Mouse (Mus musculus): ENCODE measurements around the gene Ndufa9.

Gene Ndufa9

GRCm38 (mm10) chr6:126848712-126849704, at the start of gene Ndufa9:
Gene Ndufa9, minus strand, starts transcription at chr6:126849136.
- DNase-seq (ENCODE audit: low read depth, low spot score): peak; percentile 90

DNA sequence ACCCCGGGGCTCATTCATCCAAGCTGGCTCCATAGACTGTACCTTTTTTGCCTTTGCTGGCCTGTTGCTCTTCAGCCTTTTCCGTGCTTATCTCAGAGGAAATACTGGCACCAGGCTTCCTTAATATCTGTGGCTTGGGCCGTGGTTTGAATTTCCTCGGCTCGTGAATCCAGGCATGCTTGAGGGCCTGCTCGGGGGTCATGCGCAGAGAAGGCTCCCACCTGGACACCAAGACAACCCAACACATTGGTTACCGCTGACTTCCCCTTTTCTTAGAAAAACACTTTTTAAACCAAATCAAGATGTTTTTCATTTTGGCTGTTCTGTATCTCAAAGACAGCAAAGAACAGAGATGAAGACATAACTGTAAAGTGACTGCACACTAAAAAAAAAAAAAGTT, 28.2 kb upstream of the Ndufa9 start:
- DNase-seq (ENCODE audit: low read depth, low spot score): no peak

DNA sequence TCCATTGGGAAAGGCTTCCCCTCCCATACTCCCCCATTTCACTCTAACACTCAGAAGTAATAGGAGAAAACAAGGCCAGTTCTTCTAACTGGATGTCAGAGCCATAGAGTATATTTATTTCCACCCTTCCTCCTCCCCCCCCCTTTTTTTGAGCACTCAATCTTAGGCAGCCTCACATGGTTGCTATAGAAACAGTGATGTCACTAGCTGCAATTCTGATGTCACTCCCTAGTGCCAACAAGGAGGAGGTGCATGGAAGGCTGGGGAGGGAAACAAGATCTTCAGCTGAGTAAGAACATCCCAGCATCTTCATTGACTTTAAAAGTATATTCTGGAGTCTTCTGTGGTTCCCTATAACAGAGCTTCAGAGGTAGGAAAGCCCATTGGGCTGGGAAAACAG, 3.9 kb upstream of the Ndufa9 start, which contains the start of gene Akap3:
Akap3 (plus strand) TSS at position 218 of the 400 bp plus-strand sequence.
- no peak for DNase-seq (ENCODE audit: low read depth, low spot score)

GRCm38 (mm10) chr6:126836628-126837027, 12.3 kb downstream of the Ndufa9 start:
- DNase-seq (ENCODE audit: low read depth, low spot score): no peak

- DNase-seq (ENCODE audit: low read depth, low spot score): no peak
Observed at GRCm38 (mm10) chr6:126823087-126823486, 25.8 kb downstream of the Ndufa9 start.

DNA sequence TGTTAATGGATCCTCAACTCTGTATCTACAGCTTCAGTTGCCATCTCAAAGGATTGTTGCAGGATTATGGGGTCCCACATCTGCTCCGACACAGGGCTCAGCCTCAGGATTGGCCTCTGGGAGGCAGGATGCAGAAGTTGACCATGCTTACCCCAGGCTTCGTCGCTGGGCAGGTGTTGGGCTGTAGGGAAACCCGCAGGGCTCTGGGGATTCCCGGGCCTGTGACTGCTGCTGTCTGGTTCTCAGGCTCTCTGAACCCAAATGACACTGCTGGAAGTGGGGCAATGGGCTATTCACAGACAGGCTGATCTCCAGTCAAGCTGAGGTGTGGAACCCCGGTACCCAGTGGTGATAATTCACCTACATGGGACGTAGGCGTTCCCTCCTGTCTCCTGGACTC, 32.6 kb downstream of the Ndufa9 start:
- no peak for DNase-seq (ENCODE audit: low read depth, low spot score)

- no peak for DNase-seq (ENCODE audit: low read depth, low spot score)
Observed at GRCm38 (mm10) chr6:126815206-126815750, 33.7 kb downstream of the Ndufa9 start.

GRCm38 (mm10) chr6:126811481-126811880, 37.5 kb downstream of the Ndufa9 start:
- DNase-seq (ENCODE audit: low read depth, low spot score): no peak

DNA sequence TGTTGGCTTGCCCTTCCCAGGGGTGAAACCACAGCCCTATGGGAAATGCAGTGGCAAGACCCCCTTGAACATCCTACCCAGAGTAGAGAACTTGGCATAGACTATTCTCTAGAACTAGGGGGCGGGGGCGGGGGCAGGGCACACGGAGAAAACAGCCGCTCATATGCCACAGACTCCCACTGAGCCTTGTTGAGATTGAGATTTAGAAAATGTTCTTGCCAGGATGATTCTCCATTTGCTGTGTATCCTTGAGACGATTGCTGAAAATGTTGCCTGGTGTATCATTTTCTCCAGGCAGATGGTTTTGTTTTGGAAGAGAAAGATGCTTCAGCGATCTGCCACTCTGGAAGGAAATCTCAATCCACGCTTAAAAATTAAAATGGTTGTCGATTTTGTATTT, 40.4 kb downstream of the Ndufa9 start:
- no peak for DNase-seq (ENCODE audit: low read depth, low spot score)

- DNase-seq (ENCODE audit: low read depth, low spot score): no peak
Observed at GRCm38 (mm10) chr6:126808134-126808533, 40.8 kb downstream of the Ndufa9 start.

- no peak for DNase-seq (ENCODE audit: low read depth, low spot score)
Observed at GRCm38 (mm10) chr6:126806783-126807182, 42.2 kb downstream of the Ndufa9 start.

DNA sequence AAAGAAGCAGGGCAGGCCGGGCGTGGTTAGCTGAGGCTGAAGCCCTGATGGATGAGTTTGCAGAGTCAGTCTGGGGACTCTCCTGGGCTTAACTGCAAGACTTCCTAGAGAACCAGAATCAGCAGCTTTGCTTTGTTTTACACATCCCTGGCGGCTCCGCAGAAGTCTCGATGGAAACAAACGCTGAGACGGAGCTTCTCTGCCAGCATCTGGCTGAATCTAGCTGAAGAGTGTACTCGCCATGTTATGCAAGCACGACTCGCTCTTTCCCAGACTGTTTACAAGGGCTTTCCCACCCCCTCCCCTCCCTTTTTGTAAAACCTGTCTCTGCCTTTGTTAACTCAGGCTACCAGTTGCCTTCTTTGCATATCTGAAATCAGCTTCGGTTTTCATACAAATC, 46.0 kb downstream of the Ndufa9 start:
- no peak for DNase-seq (ENCODE audit: low read depth, low spot score)

- no peak for DNase-seq (ENCODE audit: low read depth, low spot score)
Observed at GRCm38 (mm10) chr6:126794751-126795150, 54.2 kb downstream of the Ndufa9 start.

- DNase-seq (ENCODE audit: low read depth, low spot score): no peak
Observed at GRCm38 (mm10) chr6:126793689-126794088, 55.2 kb downstream of the Ndufa9 start.

- no peak for DNase-seq (ENCODE audit: low read depth, low spot score)
Observed at GRCm38 (mm10) chr6:126791964-126792363, 57.0 kb downstream of the Ndufa9 start.

DNA sequence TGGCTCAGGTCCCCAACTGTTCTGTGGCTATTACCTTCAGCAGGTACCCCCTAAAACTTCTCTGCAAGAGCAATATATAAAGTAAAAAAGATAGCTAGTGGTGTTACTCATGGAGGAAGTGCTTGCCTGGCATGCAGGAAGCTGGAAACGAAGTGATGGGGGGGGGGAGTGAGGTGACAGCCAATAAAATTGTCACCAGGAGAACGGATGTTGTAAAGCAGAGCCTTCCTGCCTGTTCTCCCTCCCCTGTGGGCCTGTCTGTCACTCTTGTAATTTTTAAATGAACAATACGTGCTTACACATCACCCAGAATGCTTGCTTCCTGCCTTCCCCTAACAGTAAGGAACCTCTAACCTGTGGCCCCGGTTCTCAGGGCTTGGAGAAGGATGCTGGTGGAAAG, 57.4 kb downstream of the Ndufa9 start:
- no peak for DNase-seq (ENCODE audit: low read depth, low spot score)

DNA sequence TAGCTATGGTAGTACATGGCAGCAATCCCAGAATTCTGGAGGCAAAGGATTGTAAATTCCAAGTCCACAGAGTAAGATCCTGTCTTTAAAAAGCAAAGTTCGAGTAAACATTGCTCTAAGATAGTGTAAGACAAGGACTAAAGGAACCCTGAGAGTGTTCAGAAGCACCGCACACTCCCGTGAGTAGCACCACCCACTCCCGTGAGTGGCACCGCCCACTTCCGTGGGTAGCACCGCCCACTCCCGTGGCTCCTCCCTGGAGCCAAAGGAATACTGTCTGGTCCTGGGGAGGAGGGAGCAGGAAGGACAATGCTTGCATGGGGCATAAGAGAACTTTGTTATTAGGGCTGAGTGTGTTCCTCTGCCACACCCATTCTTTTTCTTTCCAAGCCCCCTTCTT, 60.1 kb downstream of the Ndufa9 start:
- no peak for DNase-seq (ENCODE audit: low read depth, low spot score)

DNA sequence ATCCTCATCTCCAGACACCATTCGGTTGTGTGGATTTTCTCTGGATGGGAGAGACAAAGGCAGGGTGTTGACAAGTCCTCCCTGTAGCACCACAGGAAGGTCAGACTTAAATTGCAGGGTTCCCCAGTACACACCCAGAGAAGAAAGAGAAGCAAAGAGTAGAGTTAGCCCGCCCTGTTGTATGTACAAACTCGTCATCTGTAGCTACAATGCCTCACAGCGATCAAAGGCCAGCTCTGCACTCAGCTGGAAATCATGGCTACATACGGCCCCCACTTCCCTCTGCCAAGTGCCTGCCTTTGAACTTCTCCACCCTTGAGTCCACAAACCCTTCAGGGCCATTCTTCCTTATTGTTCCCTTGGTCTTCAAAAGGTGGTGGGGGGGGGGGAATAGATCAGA, 64.7 kb downstream of the Ndufa9 start:
- DNase-seq (ENCODE audit: low read depth, low spot score): no peak

DNA sequence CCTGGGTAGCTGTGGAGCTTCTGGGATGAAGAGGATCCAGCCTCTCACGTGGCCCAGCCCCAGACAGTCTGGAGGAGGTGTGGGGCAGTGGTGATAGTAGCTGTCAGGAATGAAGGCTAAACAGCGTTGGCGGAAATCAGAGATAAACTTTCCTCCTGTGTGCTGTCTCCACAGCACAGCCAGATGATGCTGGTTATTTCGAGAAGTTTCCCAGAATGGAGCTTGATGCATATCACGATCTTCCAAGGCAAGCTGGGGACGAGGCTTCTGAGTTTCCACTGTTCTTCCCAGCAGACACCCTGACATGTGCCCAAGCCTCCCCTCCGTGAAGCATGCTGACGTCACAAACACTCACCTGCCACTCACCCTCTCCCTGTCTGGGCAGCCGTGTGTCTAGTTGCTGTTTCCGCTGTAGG, 65.3 kb downstream of the Ndufa9 start:
- DNase-seq (ENCODE audit: low read depth, low spot score): no peak

GRCm38 (mm10) chr6:126783056-126783455, 65.9 kb downstream of the Ndufa9 start:
- DNase-seq (ENCODE audit: low read depth, low spot score): no peak

GRCm38 (mm10) chr6:126777889-126778288, 71.0 kb downstream of the Ndufa9 start:
- DNase-seq (ENCODE audit: low read depth, low spot score): no peak

GRCm38 (mm10) chr6:126773873-126774272, 75.1 kb downstream of the Ndufa9 start:
- no peak for DNase-seq (ENCODE audit: low read depth, low spot score)

DNA sequence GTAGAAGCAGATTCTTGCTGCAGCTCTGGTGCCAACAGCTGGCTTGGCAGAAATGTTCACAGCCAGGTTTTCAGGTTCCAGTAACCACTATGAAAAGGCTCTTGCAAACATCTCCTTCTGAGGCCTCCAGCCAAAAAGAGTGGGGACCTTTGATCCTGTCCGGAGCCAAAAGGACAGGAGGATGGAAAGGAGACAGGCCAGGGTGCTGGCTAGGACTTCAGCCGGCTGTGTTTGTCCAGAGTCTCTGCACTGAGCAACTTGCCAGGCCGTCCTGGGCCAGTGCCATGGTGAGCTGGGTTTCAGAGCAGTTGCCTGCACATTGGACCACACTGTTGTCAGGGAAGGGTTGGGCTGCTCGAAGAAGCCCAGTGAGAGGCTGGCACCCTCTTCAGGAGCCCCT, 76.6 kb downstream of the Ndufa9 start:
- DNase-seq (ENCODE audit: low read depth, low spot score): no peak
